Mouse (Mus musculus) bone marrow macrophage, adult 2 months (primary cell): ENCODE measurements around the gene Tcf7l1.

ENCODE experiments used
- CTCF ChIP-seq: IDR thresholded peaks from 2 replicates; pipeline ENCODE4 v1.5.1; 2012; ENCODE audit warnings: low read depth, mild to moderate bottlenecking, low read length, moderate library complexity
- POLR2A ChIP-seq: IDR thresholded peaks from 2 replicates; pipeline ENCODE4 v1.6.1; 2012; ENCODE audit warnings: mild to moderate bottlenecking, low read depth, low read length, borderline replicate concordance

- TF ChIP-seq CTCF (no peak), POLR2A (no peak)
These were observed 152.1 kb downstream of the Tcf7l1 start for GRCm38 (mm10) chr6:72636940-72637339.
